Mouse (Mus musculus) MEL (cell line): ENCODE results near the gene Sema4f.
A peak's percentile ranks its signal among the peaks of the same experiment; 100 is the strongest.

Source experiments
- ELF1 ChIP-seq: IDR thresholded peaks from 2 replicates; pipeline ENCODE4 v1.6.1; 2014; ENCODE audit warnings: low read depth, mild to moderate bottlenecking, inconsistent platforms, low read length, improper control_type of control experiment, moderate library complexity
- GATA1 ChIP-seq: IDR thresholded peaks from 2 replicates; pipeline ENCODE4 v1.6.1; 2011; ENCODE audit warnings: low read depth, low read length, improper control_type of control experiment
- POLR2A ChIP-seq, 2 experiments: IDR thresholded peaks; 2 replicates each; pipeline ENCODE4 v1.6.1; 2011 to 2012; ENCODE audit warnings: low read length in 2 of 2, mild to moderate bottlenecking in 2 of 2, control low read depth in 1 of 2, improper control_type of control experiment in 1 of 2, low read depth in 1 of 2, moderate library complexity in 1 of 2; ENCODE audit not compliant: control insufficient read depth in 1 of 2, insufficient read depth in 1 of 2, poor library complexity in 1 of 2
- SIN3A ChIP-seq: IDR thresholded peaks from 2 replicates; pipeline ENCODE4 v1.6.1; 2012; ENCODE audit warnings: low read length, improper control_type of control experiment, inconsistent platforms
- TCF12 ChIP-seq: IDR thresholded peaks from 2 replicates; pipeline ENCODE4 v1.6.1; 2014; ENCODE audit warnings: low read depth, mild to moderate bottlenecking, inconsistent platforms, low read length, improper control_type of control experiment, moderate library complexity
- USF1 ChIP-seq: IDR thresholded peaks from 2 replicates; pipeline ENCODE4 v1.6.1; 2014; ENCODE audit warnings: low read depth, mild to moderate bottlenecking, inconsistent platforms, low read length, improper control_type of control experiment, moderate library complexity

GRCm38 (mm10) chr6:82913336-82914247, 26.0 kb downstream of the Sema4f start:
- TF ChIP-seq POLR2A (IDR thresholded peaks at IDR 0.05; ENCODE audit: control insufficient read depth in 1 of 2, insufficient read depth in 1 of 2, low read depth in 1 of 2, low read length in 2 of 2, poor library complexity in 1 of 2): peak; percentile 41 to 44; a peak in 2 of 4 replicates
- peak; percentile 70; the same call in 1 of the 2 replicates for TF ChIP-seq SIN3A
- no peak for TF ChIP-seq ELF1
- TF ChIP-seq TCF12: peak; percentile 44; the same call in 1 of the 2 replicates
- TF ChIP-seq USF1: peak; percentile 81
- TF ChIP-seq GATA1: no peak
